Mouse (Mus musculus) lung, adult 2 months (tissue): ENCODE results near the gene Cpa4.

Experiments used
- CTCF ChIP-seq: fragments of 200-500 bp; IDR thresholded peaks from 2 replicates; pipeline ENCODE4 v1.5.1; 2011; ENCODE audit warnings: mild to moderate bottlenecking, low read length, control low read depth; ENCODE audit not compliant: insufficient read depth
- POLR2A ChIP-seq: fragments of 200-500 bp; IDR thresholded peaks from 2 replicates; pipeline ENCODE4 v1.6.1; 2011; ENCODE audit warnings: low read depth, mild to moderate bottlenecking, control low read depth, low read length, borderline replicate concordance; ENCODE audit errors: extremely low read depth

- no peak for TF ChIP-seq CTCF
- no peak for TF ChIP-seq POLR2A
Observed at GRCm38 (mm10) chr6:30600033-30600432, 31.9 kb downstream of the Cpa4 start.
